In the genomic region with DNA sequence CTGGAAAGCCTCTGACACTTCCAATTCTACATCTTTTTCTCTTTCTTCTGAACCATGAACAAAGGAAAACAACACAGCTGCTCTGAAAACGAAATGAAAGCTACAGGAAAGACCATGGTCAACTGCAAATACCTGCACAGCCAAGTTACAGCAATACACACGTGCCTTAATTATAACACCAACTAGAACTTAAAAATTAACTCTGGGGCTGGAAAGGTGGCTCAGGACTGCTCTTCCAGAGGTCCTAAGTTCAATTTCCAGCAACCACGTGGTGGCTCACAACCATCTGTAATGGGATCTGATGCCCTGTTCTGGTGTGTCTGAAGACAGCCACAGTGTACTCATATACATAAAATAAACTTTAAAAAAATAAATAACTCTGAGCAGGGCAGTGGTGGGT, we compare ENCODE assay signal across 19 mouse cellular contexts. TPM values are rescaled to one million over a fixed set of nuclear protein-coding genes. Genes with fewer than 3 reads are reported as not detected.
DNase-seq lines count a peak whose midpoint lies in the region; ATAC-seq and TF ChIP-seq lines count a peak whose summit lies in the region.
"Had no signal": no experiment of that assay in that cellular context is flagged by ENCODE, and none has a peak within 500 bp of the region (broad histone marks: within the 10 kb centered on the region; RNA-seq: fewer than 3 reads in every experiment).

No protein-coding gene starts in this region.

- H3K4me3 ChIP-seq in liver, adult 2 months (ENCODE audit: insufficient read depth, low read depth, low read length) = no peak overlapping the region
- no peak overlapping the region for H3K4me3 ChIP-seq in liver, embryonic 11.5 days (ENCODE audit: low read depth, low read length)
- no peak overlapping the region for H3K4me3 ChIP-seq in kidney, postnatal 0 days (replicated peaks; ENCODE audit: low read depth, low read length)
- no peak overlapping the region for H3K4me3 ChIP-seq in myocyte
- H3K4me3 ChIP-seq: embryonic facial prominence, embryonic 12.5 days; heart, embryonic 12.5 days; hindbrain, embryonic 10.5 days; midbrain, embryonic 12.5 days had no signal

- H3K9ac ChIP-seq in liver, adult 2 months (ENCODE audit: low read depth, low read length) = no peak overlapping the region
- H3K9ac ChIP-seq in liver, embryonic 11.5 days (ENCODE audit: low read depth, low read length) = no peak overlapping the region
- no peak overlapping the region for H3K9ac ChIP-seq in kidney, postnatal 0 days (ENCODE audit: low read depth, low read length)
- H3K9ac ChIP-seq: embryonic facial prominence, embryonic 12.5 days; heart, embryonic 12.5 days; midbrain, embryonic 12.5 days had no signal

- no peak overlapping the region for H3ac ChIP-seq in myocyte (ENCODE audit: control insufficient read depth, insufficient read length)

- no peaks in the 10 kb centered on the region for H3K27me3 ChIP-seq in liver, adult 2 months (ENCODE audit: control insufficient read depth, insufficient read depth, low read length)
- no peaks in the 10 kb centered on the region for H3K27me3 ChIP-seq in liver, embryonic 11.5 days (replicated peaks; ENCODE audit: control insufficient read depth, insufficient read depth, low read length)
- no peaks in the 10 kb centered on the region for H3K27me3 ChIP-seq in kidney, postnatal 0 days (ENCODE audit: insufficient read depth, low read length)
- no peaks in the 10 kb centered on the region for H3K27me3 ChIP-seq in myocyte (ENCODE audit: control insufficient read depth, insufficient read depth, insufficient read length)
- H3K27me3 ChIP-seq: embryonic facial prominence, embryonic 12.5 days; heart, embryonic 12.5 days; midbrain, embryonic 12.5 days had no signal

- peaks cover 46% of the 10 kb centered on the region for H3K4me1 ChIP-seq in liver, adult 2 months (ENCODE audit: control insufficient read depth, insufficient read depth, low read length)
- peaks cover 29% of the 10 kb centered on the region for H3K4me1 ChIP-seq in liver, embryonic 11.5 days (replicated peaks; ENCODE audit: control insufficient read depth, insufficient read depth, low read length)
- 0 out of 2 replicates have a peak, but pooled peaks cover 14% of the 10 kb centered on the region for H3K4me1 ChIP-seq in kidney, postnatal 0 days (replicated peaks; ENCODE audit: insufficient read depth, low read length)
- H3K4me1 ChIP-seq: embryonic facial prominence, embryonic 12.5 days; midbrain, embryonic 12.5 days had no signal

- no peak for ATAC-seq in liver, embryonic 11.5 days (replicated peaks; ENCODE audit: low FRiP score)
- peak; percentile 34; the same call in 1 of the 2 replicates for ATAC-seq in kidney, postnatal 0 days (replicated peaks; ENCODE audit: low FRiP score, low read depth)
- ATAC-seq: hindbrain, embryonic 16.5 days had no signal

- no peak for TF ChIP-seq CTCF in liver, adult 2 months (IDR thresholded peaks at IDR 0.05; ENCODE audit: low read depth, low read length)
- no peak for TF ChIP-seq CTCF in kidney, postnatal 0 days (IDR thresholded peaks at IDR 0.05; ENCODE audit: low read depth)

- peak overlapping the region; percentile 68 for H3K27ac ChIP-seq in liver, adult 2 months (replicated peaks; ENCODE audit: insufficient read depth, low read depth, low read length)
- no peak overlapping the region for H3K27ac ChIP-seq in liver, embryonic 11.5 days (ENCODE audit: low read depth, low read length)
- peak overlapping the region; percentile 67 for H3K27ac ChIP-seq in kidney, postnatal 0 days
- H3K27ac ChIP-seq: embryonic facial prominence, embryonic 12.5 days; hindbrain, embryonic 10.5 days; midbrain, embryonic 12.5 days had no signal

- no peaks in the 10 kb centered on the region for H3K36me3 ChIP-seq in liver, adult 2 months (ENCODE audit: control insufficient read depth, insufficient read depth, low read length)
- H3K36me3 ChIP-seq in liver, embryonic 11.5 days (ENCODE audit: control insufficient read depth, insufficient read depth, low read length) = 0 out of 2 replicates have a peak, but pooled peaks cover 2% of the 10 kb centered on the region
- no peaks in the 10 kb centered on the region for H3K36me3 ChIP-seq in kidney, postnatal 0 days (ENCODE audit: insufficient read depth, low read length)
- no peaks in the 10 kb centered on the region for H3K36me3 ChIP-seq in myocyte (ENCODE audit: control insufficient read depth, insufficient read depth)
- H3K36me3 ChIP-seq: embryonic facial prominence, embryonic 12.5 days; heart, embryonic 12.5 days; hindbrain, embryonic 10.5 days; midbrain, embryonic 12.5 days had no signal

- H3K4me2 ChIP-seq in liver, embryonic 11.5 days = no peak overlapping the region
- no peak overlapping the region for H3K4me2 ChIP-seq in kidney, postnatal 0 days (ENCODE audit: low read length)
- H3K4me2 ChIP-seq in myocyte (ENCODE audit: low read depth) = peak overlapping the region; percentile 75
- H3K4me2 ChIP-seq: embryonic facial prominence, embryonic 12.5 days; heart, embryonic 12.5 days; midbrain, embryonic 12.5 days had no signal

- no peak for TF ChIP-seq POLR2A in liver, adult 2 months (IDR thresholded peaks at IDR 0.05; ENCODE audit: extremely low read depth, insufficient read depth, low read length)
- TF ChIP-seq POLR2A in myocyte (IDR thresholded peaks at IDR 0.05; ENCODE audit: insufficient read length, low read depth) = no peak

- DNase-seq in liver, adult 2 months (ENCODE audit: extremely low read depth, low read depth, low spot score) = peak; percentile 94
- no peak for DNase-seq in liver, embryonic 11.5 days (ENCODE audit: low spot score)
- peak; percentile 73 to 85 for DNase-seq in kidney, adult 8-10 months
- no peak for DNase-seq in kidney, postnatal 0 days (ENCODE audit: low spot score)
- no peak for DNase-seq in lung, adult 18-20 months
- no peak for DNase-seq in right cerebral cortex, adult 2 months (ENCODE audit: low spot score in 2 of 2)
- no peak for DNase-seq in cerebellum, postnatal 14 days
- DNase-seq: adrenal gland, adult 8-10 months; cerebellum, adult 18-20 months; cerebellum, postnatal 25 days; heart, postnatal 10 days; lung, adult 2 months; right cerebral cortex, postnatal 14 days had no signal

- 20% methylated on average over 3 of the region's 3 CpGs for WGBS in liver, adult 2 months
- WGBS in liver, embryonic 11.5 days = 72% methylated on average over 3 of the region's 3 CpGs
- WGBS in kidney, postnatal 0 days = 37% methylated on average over 3 of the region's 3 CpGs

- H3K79me2 ChIP-seq in liver, adult 2 months (ENCODE audit: control insufficient read depth, insufficient read depth, low read length) = peaks cover 32% of the 10 kb centered on the region
- peaks cover 99% of the 10 kb centered on the region for H3K79me2 ChIP-seq in myocyte (ENCODE audit: control insufficient read depth, insufficient read depth)

- no peaks in the 10 kb centered on the region for H3K9me3 ChIP-seq in liver, embryonic 11.5 days (ENCODE audit: control insufficient read depth, low read length)
- H3K9me3 ChIP-seq in kidney, postnatal 0 days (replicated peaks; ENCODE audit: low read length) = no peaks in the 10 kb centered on the region
- H3K9me3 ChIP-seq: embryonic facial prominence, embryonic 12.5 days; heart, embryonic 12.5 days; hindbrain, embryonic 10.5 days; midbrain, embryonic 12.5 days had no signal

TF ChIP-seq in myocyte, 11 proteins besides CTCF, POLR2A, EP300 and RAD21:
- TF ChIP-seq POLR2AphosphoS2 (IDR thresholded peaks at IDR 0.05; ENCODE audit: insufficient read length, low read depth) (no peak), SRF (IDR thresholded peaks at IDR 0.05; ENCODE audit: control insufficient read depth, insufficient read length, low read depth) (no peak), USF1 (IDR thresholded peaks at IDR 0.05; ENCODE audit: low read depth) (no peak), TCF12 (IDR thresholded peaks at IDR 0.05; ENCODE audit: insufficient read depth, poor library complexity, severe bottlenecking) (no peak), MAX (IDR thresholded peaks at IDR 0.05; ENCODE audit: low read depth) (no peak), MYOD1 (IDR thresholded peaks at IDR 0.05; ENCODE audit: control insufficient read depth in 1 of 3, insufficient read length in 2 of 3, low read depth in 2 of 3) (no peak), MYOG (IDR thresholded peaks at IDR 0.05; ENCODE audit: control insufficient read depth in 1 of 3, insufficient read depth in 1 of 3, insufficient read length in 2 of 3, low read depth in 2 of 3) (no peak), TCF3 (IDR thresholded peaks at IDR 0.05; ENCODE audit: insufficient read length, low read depth) (no peak), E2F4 (IDR thresholded peaks at IDR 0.05; ENCODE audit: insufficient read depth) (no peak), REST (IDR thresholded peaks at IDR 0.05; ENCODE audit: insufficient read depth, insufficient read length) (no peak), CEBPB (IDR thresholded peaks at IDR 0.05; ENCODE audit: insufficient read depth, poor library complexity, severe bottlenecking) (no peak)

RNA-seq across cellular contexts. Expression of gene Pacsin2, which starts 9.4 kb away (rescaled TPM):
- total RNA-seq in liver, adult 2 months (2014; rRNA removed) = 34.0 and 34.9 TPM in 2 replicates
- 28.9 and 29.1 TPM in 2 replicates for polyA plus RNA-seq in liver, adult 2 months (2012; rRNA removed)
- polyA plus RNA-seq in liver, embryonic 11.5 days (2014; fragmentation: Nextera tagmentation; extraction: Ambion mirVana) = 82.9 and 89.3 TPM in 2 replicates
- 61.3 and 68.5 TPM in 2 replicates for polyA plus RNA-seq in kidney, postnatal 0 days (2015; fragmentation: Nextera tagmentation; extraction: Ambion mirVana)
- polyA plus RNA-seq in myocyte (2012; fragmentation: generic; extraction: Trizol) = 122 TPM

RNA-seq across cellular contexts. Expression of gene Ttll1, which starts 55.7 kb away (rescaled TPM):
- 1.0 and 1.3 TPM in 2 replicates for total RNA-seq in liver, adult 2 months (2014; rRNA removed)
- polyA plus RNA-seq in liver, adult 2 months (2012; rRNA removed) = 2.1 and 2.2 TPM in 2 replicates
- 12.6 and 14.5 TPM in 2 replicates for polyA plus RNA-seq in liver, embryonic 11.5 days (2014; fragmentation: Nextera tagmentation; extraction: Ambion mirVana)
- 16.6 and 19.0 TPM in 2 replicates for polyA plus RNA-seq in kidney, postnatal 0 days (2015; fragmentation: Nextera tagmentation; extraction: Ambion mirVana)
- polyA plus RNA-seq in myocyte (2012; fragmentation: generic; extraction: Trizol) = 47.7 TPM

Comparison
In these comparisons a context has a peak if more than half of its experiments do, and no peak if none do; other contexts are left out.
1. DNase-seq: peak in liver, adult 2 months (single experiment) and kidney, adult 8-10 months (2 of 2); none in liver, embryonic 11.5 days (single experiment), kidney, postnatal 0 days (single experiment), lung, adult 18-20 months (0 of 2), right cerebral cortex, adult 2 months (0 of 2) and cerebellum, postnatal 14 days (0 of 2).